Mouse (Mus musculus) heart, postnatal 0 days (tissue): ENCODE data around the gene Klhl29. TPM values are rescaled to one million over a fixed set of nuclear protein-coding genes. Genes with fewer than 3 reads are reported as not detected.

Experiments
- ATAC-seq: fragments of 200-750 bp; cut with Nextera tagmentation; 2 replicates; pipeline ENCODE4 v1.8.0; 2017; ENCODE audit warnings: low read depth, moderate number of reproducible peaks, moderate library complexity; ENCODE audit not compliant: insufficient read depth
- DNase-seq: peaks from one replicate; pipeline ENCODE4 v3.0.0-alpha.2; 2016; ENCODE audit warnings: low spot score
- H3K27ac ChIP-seq: fragments of 300-500 bp; sonication (generic); 2 replicates; pipeline ENCODE4 v1.5.1; 2014; ENCODE audit warnings: low read depth, mild to moderate bottlenecking
- H3K27me3 ChIP-seq: fragments of 300-500 bp; sonication (generic); 2 replicates; pipeline ENCODE4 v1.6.1; 2014; ENCODE audit warnings: low read length, mixed read lengths; ENCODE audit not compliant: control insufficient read depth, insufficient read depth
- H3K36me3 ChIP-seq: fragments of 300-500 bp; sonication (generic); replicated peaks from 2 replicates; pipeline ENCODE4 v1.6.1; 2014; ENCODE audit warnings: low read length, mixed read lengths; ENCODE audit not compliant: control insufficient read depth, insufficient read depth
- H3K4me1 ChIP-seq: fragments of 300-500 bp; sonication (generic); 2 replicates; pipeline ENCODE4 v1.6.1; 2014; ENCODE audit warnings: antibody characterized with exemption; ENCODE audit not compliant: control insufficient read depth, insufficient read depth
- H3K4me2 ChIP-seq: fragments of 300-500 bp; sonication (generic); 2 replicates; pipeline ENCODE4 v1.6.1; 2014; ENCODE audit warnings: low read depth, mild to moderate bottlenecking, low read length, moderate library complexity
- H3K4me3 ChIP-seq: fragments of 300-500 bp; sonication (generic); 2 replicates; pipeline ENCODE4 v1.5.1; 2014; ENCODE audit warnings: low read depth, low read length
- H3K9ac ChIP-seq: fragments of 300-500 bp; sonication (generic); replicated peaks from 2 replicates; pipeline ENCODE4 v1.6.1; 2014; ENCODE audit warnings: low read depth, low read length, mixed read lengths
- H3K9me3 ChIP-seq: fragments of 300-500 bp; sonication (generic); replicated peaks from 2 replicates; pipeline ENCODE4 v1.6.1; 2016; ENCODE audit warnings: low read length; ENCODE audit not compliant: control insufficient read depth
- CTCF ChIP-seq: IDR thresholded peaks from 2 replicates; pipeline ENCODE4 v1.5.1; 2016; ENCODE audit warnings: antibody characterized with exemption, control low read depth, low read depth
- EP300 ChIP-seq: IDR thresholded peaks from 2 replicates; pipeline ENCODE4 v1.6.1; 2016; ENCODE audit warnings: antibody characterized with exemption, low read depth
- WGBS: fragments of 180-500 bp; shearing (Covaris S2); extraction: QIAGEN DNeasy Blood & Tissue Kit; methylation state at CpG from one replicate; pipeline ENCODE4 v1.1.7; 2014; 5-methylcytosine and 5-hydroxymethylcytosine counted together
- polyA plus RNA-seq: library from polyadenylated mRNA; unstranded; fragments of >200 nt; fragmentation: Nextera tagmentation; extraction: Ambion mirVana; gene quantifications from 2 replicates; pipeline ENCODE4 v1.2.1, GENCODE M21; 2015
- total RNA-seq: library from RNA; depleted of rRNA; stranded (reverse); fragments of >200 nt; gene quantifications from 2 replicates; pipeline ENCODE4 v1.2.3, GENCODE M21; 2014; ENCODE audit warnings: low replicate concordance

Gene Klhl29
- total and polyA plus RNA-seq, 2 experiments from 2014 or later = 0.04 to 0.11 TPM

DNA sequence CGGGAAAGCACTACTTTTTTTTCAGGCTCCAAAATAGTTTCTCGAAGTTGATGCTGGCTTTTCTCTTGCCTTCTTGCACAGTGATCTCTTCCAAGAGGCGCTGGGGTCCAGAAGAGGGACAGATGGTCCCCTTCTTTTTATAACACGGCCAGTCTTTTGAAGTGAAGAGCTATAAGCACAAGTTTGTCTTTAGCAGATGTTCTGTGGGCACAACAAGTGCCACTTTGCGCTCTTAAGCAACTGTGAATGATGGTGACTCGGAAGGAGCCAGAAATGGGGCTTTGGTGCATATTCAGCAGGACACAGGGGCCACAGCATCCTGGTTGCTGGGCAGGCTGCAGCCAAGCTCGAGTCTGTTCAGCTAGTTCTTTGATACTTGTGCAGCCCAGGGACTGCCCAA lies 249.6 kb downstream of the Klhl29 start:
- Histone ChIP-seq H3K4me1 (no peaks in the 10 kb centered on the region), H3K27me3 (no peaks in the 10 kb centered on the region), H3K36me3 (no peaks in the 10 kb centered on the region), H3K4me3 (no peak overlapping the region), H3K27ac (no peak overlapping the region), H3K9me3 (no peaks in the 10 kb centered on the region), H3K9ac (no peak overlapping the region), H3K4me2 (no peak overlapping the region)
- TF ChIP-seq CTCF (no peak), EP300 (no peak)
- 73% methylated on average over 7 of the region's 7 CpGs for WGBS
- no peak for ATAC-seq
- no peak for DNase-seq

- H3K9me3 ChIP-seq = no peaks in the 10 kb centered on the region
- no peak overlapping the region for H3K4me3 ChIP-seq
- H3K27ac ChIP-seq = no peak overlapping the region
- no peak overlapping the region for H3K4me2 ChIP-seq
- DNase-seq = no peak
- no peaks in the 10 kb centered on the region; the same call in 1 of the 2 replicates for H3K4me1 ChIP-seq
- no peaks in the 10 kb centered on the region for H3K36me3 ChIP-seq
- no peak for TF ChIP-seq CTCF
- no peak for TF ChIP-seq EP300
- H3K9ac ChIP-seq = no peak overlapping the region
- WGBS = 36% methylated on average over 8 of the region's 8 CpGs
- no peaks in the 10 kb centered on the region for H3K27me3 ChIP-seq
- ATAC-seq = no peak
Measured at GRCm38 (mm10) chr12:5122972-5123371, 252.5 kb downstream of the Klhl29 start.

- no peaks in the 10 kb centered on the region for H3K9me3 ChIP-seq
- no peaks in the 10 kb centered on the region; the same call in 1 of the 2 replicates for H3K4me1 ChIP-seq
- no peaks in the 10 kb centered on the region for H3K27me3 ChIP-seq
- TF ChIP-seq CTCF (no peak), EP300 (no peak)
- DNase-seq (no peak), ATAC-seq (no peak)
- WGBS = 45% methylated on average over 6 of the region's 6 CpGs
- H3K27ac ChIP-seq = no peak overlapping the region
- H3K9ac ChIP-seq = no peak overlapping the region
- no peaks in the 10 kb centered on the region for H3K36me3 ChIP-seq
- 0 out of 2 replicates have a peak overlapping the region, but pooled peaks have one; percentile 23 for H3K4me3 ChIP-seq
- H3K4me2 ChIP-seq = peak overlapping the region; percentile 49
Measured at GRCm38 (mm10) chr12:5120249-5120648, 255.2 kb downstream of the Klhl29 start.

GRCm38 (mm10) chr12:5119726-5120125 lies 255.8 kb downstream of the Klhl29 start:
- no peaks in the 10 kb centered on the region for H3K9me3 ChIP-seq
- no peaks in the 10 kb centered on the region; the same call in 1 of the 2 replicates for H3K4me1 ChIP-seq
- ATAC-seq (peak; percentile 94), DNase-seq (peak; percentile 79)
- WGBS = 14% methylated on average over 15 of the region's 15 CpGs
- no peaks in the 10 kb centered on the region for H3K27me3 ChIP-seq
- no peak overlapping the region for H3K9ac ChIP-seq
- no peak overlapping the region for H3K27ac ChIP-seq
- no peak for TF ChIP-seq EP300
- TF ChIP-seq CTCF = no peak
- peak overlapping the region; percentile 23; the same call in 1 of the 2 replicates for H3K4me3 ChIP-seq
- no peaks in the 10 kb centered on the region for H3K36me3 ChIP-seq
- peak overlapping the region; percentile 49 for H3K4me2 ChIP-seq

DNA sequence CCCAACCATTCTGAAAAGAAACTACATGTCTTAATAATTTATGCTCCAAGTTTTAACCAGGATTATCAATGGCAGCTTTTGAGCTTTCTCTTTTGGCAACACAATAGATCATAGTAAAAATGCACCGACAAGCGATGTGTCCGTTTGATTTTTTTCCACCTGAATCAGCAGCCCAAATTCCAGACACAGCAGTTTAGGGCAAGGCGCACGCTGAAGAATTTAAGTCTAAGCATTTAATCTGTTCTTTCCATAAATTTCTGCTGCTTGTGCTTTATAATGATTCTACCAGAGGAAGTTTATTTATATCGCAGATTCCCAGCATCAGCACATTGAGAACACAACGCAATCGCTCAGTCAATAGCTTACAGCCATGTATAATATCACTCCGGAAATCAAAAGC lies 256.2 kb downstream of the Klhl29 start:
- DNase-seq = no peak
- H3K27ac ChIP-seq = no peak overlapping the region
- H3K4me1 ChIP-seq = no peaks in the 10 kb centered on the region; the same call in 1 of the 2 replicates
- 52% methylated on average over 9 of the region's 9 CpGs for WGBS
- H3K36me3 ChIP-seq = no peaks in the 10 kb centered on the region
- no peak overlapping the region for H3K9ac ChIP-seq
- H3K9me3 ChIP-seq = no peaks in the 10 kb centered on the region
- no peak for ATAC-seq
- H3K4me2 ChIP-seq = peak overlapping the region; percentile 49
- TF ChIP-seq EP300 = no peak
- TF ChIP-seq CTCF = no peak
- H3K27me3 ChIP-seq = no peaks in the 10 kb centered on the region
- peak overlapping the region; percentile 23; the same call in 1 of the 2 replicates for H3K4me3 ChIP-seq

DNA sequence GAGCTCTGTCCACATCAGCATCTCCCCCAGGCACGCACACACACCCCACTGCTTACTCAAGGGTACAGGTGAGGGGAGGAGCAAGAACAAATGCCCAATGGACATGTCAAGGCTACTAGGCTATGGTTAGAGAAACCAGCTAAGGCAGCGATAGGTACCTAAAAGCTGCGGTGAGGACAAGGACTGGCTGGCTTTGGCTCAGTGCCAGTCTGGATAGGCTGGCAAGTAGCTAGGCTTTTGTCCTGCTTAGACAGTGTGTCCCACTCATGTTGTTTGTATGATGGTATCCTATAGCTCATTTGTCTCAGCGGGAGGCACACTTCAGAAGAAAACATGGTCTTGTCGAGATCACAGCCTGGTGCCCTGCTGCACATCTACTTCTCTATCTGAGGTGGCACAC lies 258.9 kb downstream of the Klhl29 start:
- 65% methylated on average over 5 of the region's 5 CpGs for whole genome bisulfite sequencing
- no peak overlapping the region for H3K4me3 ChIP-seq
- DNase-seq = no peak
- H3K4me2 ChIP-seq = no peak overlapping the region
- H3K9me3 ChIP-seq = no peaks in the 10 kb centered on the region
- H3K36me3 ChIP-seq = no peaks in the 10 kb centered on the region
- H3K4me1 ChIP-seq = no peaks in the 10 kb centered on the region; the same call in 1 of the 2 replicates
- H3K9ac ChIP-seq = no peak overlapping the region
- H3K27ac ChIP-seq = no peak overlapping the region
- no peak for ATAC-seq
- TF ChIP-seq EP300 (no peak), CTCF (no peak)
- H3K27me3 ChIP-seq = no peaks in the 10 kb centered on the region
